Mouse (Mus musculus) small intestine, adult 2 months (tissue): ENCODE measurements around the gene P2ry14.

Experiments
- CTCF ChIP-seq: fragments of 200-500 bp; IDR thresholded peaks from 2 replicates; pipeline ENCODE4 v1.5.1; 2012; ENCODE audit warnings: low read depth, mild to moderate bottlenecking, control low read depth, inconsistent platforms, low read length, moderate library complexity, mixed read lengths; ENCODE audit not compliant: insufficient replicate concordance, insufficient read length; ENCODE audit errors: extremely low read depth
- POLR2A ChIP-seq: fragments of 200-500 bp; IDR thresholded peaks from 2 replicates; pipeline ENCODE4 v1.6.1; 2012; ENCODE audit warnings: low read depth, mild to moderate bottlenecking, control low read depth, inconsistent platforms, low read length, moderate library complexity

- TF ChIP-seq POLR2A (no peak), CTCF (no peak)
These were observed 76.1 kb downstream of the P2ry14 start for GRCm38 (mm10) chr3:59077278-59077677.
